Mouse (Mus musculus) WW6 (cell line): ENCODE measurements around the gene Lrp6.

Experiments
- DNase-seq: peaks from one replicate; pipeline ENCODE4 v3.0.0-alpha.2; 2013; ENCODE audit warnings: low read depth, low spot score

Gene Lrp6

DNA sequence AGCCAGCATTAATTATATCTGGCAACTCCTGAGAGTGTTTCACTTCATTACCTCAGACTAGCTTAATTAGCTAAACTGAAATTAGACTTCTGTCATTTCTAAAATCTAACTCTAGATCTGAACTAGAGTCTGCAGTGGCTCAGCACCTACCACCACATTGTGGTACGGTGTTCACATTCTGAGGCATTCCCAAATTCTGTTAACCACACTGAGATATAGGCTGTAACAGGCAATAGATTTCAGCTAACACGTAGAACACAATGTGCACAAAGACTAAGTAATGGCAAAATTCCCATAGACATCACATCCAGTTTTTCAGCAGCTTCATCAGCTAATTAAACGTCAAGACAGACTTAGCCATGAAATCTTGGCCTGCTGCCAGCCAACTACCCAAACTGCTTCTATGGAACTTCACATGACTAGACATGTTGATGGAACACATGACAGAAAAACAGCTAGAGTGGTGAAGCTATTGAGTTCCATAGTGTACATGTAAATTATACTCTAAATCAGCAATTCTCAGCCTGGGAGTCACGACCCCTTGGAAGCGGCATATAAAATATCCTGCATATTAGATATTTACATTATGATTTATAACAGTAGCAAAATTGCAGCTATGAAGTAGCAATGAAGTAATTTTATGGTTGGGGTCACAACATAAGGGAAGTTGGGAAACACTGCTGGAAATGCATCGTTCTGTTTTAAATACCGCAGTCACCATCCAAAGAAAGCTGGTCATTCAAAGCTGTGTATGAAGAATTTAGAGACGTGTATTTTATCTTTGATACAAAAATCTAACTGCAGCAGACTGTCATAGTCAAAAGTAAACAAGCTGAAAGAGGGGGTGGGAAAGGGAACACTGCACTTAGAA, 71.7 kb downstream of the Lrp6 start:
- no peak for DNase-seq

DNA sequence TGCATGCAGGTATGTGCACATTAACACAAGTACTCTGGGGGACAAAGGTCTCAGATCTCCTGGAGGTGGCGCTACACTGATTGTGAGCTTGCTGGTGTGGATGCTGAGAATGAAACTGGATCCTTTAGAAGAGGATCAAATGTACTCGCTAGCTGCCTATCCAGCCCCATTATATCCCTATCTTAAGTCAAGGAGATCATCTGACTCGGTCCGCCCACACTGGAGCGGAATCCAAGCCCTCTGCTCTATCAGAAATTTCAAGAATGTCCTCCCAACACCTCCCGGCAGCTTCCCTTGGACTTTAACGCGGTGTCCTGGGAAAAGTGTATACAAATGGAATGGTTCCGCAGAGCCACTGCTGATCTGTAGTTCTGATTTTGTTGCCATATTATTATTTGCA, 77.1 kb downstream of the Lrp6 start:
- DNase-seq: no peak

DNA sequence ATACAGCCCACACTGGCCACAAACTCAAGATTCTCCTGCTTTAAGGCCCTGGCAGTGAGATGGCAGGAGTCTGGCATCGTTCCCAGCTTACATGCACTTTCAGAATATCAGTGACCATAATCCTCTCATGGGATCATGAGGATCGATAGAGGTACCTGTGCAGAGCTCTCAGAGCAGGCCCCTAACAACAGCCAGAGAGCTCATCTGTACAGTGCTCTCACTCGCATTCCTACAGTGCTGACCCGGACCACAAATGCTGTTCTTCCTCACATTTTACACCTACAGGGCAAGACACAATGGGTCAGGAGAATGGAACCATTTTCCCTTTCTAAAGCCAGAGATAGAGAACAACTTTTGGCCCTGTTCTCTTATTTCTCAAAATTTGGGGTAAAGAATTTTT, 77.6 kb downstream of the Lrp6 start:
- DNase-seq: no peak

DNA sequence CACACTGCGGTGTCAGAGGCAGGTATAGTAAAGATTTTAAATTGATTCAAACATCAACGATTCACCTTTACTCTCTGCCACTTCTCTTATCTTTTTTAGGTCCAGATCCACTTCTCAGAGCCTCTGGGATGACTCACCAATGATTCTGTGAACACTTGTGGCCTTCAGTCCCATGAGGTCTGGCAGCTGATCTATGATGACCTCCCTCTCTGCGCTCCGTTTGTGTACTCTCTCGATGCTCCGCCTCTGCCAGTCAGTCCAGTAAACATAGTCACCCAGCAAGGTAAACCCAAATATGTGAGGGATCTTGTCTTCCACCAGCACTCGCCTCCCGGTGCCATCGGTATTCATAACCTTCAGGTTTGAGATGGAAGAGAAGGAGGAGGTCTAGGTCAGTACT, 80.4 kb downstream of the Lrp6 start:
- no peak for DNase-seq

DNA sequence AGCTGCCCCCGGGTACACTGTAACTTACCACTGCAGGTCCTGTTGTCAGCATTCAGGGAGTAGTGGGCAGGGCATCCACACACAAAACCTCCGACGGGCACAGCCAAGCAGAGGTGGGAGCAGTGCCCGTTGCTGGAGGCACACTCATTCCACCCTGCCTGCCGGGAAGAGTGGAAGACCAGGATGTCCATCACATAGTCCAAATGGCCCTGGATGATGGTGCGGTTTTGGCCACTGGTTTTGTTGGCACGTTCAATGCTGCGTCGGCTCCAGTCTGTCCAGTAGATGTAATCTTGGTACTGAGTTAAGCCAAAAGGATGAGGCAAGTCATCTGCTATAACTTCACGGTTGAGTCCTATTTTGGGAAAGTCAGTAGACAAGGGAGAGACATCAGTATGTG, 87.3 kb downstream of the Lrp6 start:
- no peak for DNase-seq

DNA sequence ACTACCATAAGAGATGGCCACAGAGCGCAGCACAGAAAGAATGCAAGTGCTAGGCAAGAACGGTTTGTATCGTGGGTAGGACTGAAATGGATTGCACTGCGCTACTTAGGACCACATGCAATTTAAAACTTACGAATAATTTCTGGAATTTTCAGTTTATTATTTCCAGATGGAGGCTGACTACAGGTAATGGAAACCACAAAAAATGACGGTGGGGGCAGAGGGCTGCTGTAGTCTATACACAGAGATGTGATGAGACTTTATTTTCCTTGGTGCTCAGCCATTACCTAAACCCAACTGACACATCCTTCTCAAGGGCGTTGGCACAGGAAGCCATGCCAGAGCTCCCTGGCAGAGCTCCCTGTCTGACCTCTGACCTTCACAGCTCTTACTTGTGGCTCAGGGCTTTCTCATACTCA, 93.6 kb downstream of the Lrp6 start:
- no peak for DNase-seq

DNA sequence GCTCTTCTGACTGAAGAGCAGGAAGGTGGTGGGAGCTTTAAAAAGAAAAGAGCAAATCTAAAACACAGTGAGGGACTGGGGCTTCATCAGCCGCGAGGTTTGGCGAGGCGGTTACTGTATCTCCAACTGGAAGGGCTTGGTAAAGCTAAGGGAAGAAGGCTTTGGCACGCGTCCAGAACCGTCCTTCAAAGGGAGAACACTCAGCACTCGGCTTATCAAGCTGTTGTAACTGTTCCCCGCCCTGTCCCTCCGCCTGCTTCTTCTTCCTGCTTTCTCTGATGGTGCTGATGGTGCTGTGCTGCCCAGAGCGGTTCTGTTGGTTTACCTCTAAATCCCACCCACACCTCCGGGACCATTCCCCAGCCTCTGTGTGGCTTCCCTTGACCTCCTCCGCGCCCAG, 95.9 kb downstream of the Lrp6 start:
- peak; percentile 28 for DNase-seq

DNA sequence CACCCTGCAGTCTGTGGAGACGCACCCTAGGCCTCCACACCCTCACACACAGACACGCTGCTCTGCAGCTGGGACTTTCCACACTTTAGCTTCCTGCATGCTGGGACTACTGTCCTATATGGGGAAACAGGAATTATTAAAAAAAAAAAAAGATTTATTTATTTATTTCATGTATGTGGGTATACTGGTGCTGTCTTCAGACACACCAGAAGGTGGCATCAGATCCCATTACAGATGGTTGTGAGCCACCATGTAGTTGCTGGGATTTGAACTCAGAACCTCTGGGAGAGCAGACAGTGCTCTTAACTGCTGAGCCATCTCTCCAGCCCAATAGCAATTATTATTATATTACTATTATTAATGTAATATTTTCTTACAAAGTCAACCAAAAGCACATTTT, 97.5 kb downstream of the Lrp6 start:
- no peak for DNase-seq

DNA sequence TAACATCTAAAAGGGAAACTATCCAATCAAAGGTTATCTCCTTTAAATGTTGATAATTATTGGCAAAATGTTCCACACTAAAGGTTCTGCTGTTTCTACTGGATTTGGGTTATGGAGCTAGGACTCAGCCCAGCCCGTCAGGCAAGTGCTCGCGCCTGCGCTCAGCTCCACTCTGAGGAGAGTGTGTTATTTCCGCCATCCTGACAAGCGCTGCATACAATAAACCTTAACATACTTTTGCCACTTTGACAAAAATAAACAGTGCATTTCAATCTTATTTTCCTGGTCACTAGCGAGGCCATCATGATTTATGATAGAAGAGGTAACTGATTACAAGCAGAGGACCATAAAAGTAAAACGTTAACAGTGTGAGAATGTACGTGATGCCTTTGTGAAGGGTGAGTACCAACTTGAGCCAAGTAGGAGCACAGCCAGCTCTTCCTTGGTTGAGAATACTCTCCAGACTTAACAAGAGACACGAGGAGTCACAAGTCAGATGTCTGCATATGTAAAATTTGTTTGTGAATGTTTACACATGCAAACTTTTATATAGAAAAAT, 100.0 kb downstream of the Lrp6 start:
- DNase-seq: no peak

DNA sequence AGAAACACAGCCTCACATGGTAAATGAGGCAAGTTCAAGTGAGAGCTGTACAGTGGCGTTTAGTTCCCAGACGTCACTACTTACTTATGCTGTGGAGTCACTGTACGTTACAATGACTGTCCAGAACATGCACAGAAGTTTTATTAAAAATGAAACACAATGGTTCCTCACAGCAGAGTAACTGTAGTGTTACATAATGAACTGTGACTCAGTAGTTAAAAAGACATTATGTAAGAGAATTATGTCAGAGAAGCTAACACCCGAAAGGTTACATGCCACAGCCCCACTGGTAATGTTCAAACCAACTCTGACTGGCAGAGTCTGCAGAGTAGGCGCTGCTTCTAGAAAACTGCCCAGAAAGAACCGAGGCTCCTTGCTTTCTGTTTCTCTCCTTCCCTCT, 105.6 kb downstream of the Lrp6 start:
- DNase-seq: no peak

DNA sequence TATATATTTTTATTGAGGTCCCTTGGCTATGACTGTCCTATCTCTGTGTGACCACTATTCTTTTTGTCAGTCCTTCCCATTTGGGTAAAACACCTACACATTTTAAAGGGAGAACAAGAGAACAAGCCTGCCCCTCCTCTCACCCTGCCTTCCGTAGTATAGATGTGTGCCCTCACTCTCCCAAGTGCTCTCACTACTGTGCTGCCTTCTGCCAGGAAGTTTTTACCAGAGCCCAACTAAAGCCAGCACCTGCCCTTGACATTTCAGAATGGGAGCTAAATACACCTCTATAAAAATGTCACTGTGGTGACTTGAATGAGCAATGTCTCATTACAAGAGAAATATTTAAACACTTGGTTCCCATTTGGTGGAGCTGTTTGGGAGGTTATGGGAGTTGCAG, 108.4 kb downstream of the Lrp6 start:
- no peak for DNase-seq

DNA sequence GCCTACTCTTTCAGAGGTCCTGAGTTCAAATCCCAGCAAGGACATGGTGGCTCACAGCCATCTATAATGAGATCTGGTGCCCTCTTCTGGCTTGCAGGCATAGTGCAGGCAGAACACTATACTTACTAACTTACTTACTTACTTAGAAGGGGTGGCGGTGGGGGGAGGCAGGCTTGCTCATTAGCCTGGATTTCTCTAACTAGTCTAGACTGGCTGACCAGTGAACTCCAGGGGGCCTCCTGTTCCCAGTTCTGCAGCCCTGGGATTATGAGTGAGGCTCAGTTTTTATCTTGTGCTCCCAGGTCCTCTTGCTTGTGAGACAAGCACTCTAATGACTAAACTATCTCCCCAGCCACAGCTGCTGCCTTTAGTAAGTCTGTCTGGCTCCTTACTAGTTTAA, 112.7 kb downstream of the Lrp6 start:
- no peak for DNase-seq

DNA sequence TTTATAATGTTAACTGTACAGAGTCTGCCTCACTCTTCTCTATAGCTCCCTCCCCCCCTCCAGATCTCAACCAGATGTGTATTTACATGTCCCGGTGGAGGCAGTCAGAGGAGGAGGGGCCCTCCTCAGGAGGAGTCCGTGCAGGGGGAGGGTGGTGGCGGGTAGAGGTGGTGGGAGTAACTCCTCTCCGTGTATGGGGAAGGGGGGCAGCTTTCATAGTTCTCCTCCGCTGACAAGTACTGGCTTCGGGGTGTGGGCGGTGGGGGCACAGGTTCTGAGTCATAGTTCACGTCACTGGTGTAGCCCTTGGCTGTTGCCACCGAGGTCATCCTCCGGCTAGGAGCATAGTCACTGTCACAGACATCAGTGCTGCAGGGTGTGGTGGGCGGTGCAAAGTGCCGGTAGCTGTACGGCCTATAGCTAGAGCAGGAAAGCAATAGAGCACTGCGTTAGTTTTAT, 116.1 kb downstream of the Lrp6 start:
- DNase-seq: no peak

DNA sequence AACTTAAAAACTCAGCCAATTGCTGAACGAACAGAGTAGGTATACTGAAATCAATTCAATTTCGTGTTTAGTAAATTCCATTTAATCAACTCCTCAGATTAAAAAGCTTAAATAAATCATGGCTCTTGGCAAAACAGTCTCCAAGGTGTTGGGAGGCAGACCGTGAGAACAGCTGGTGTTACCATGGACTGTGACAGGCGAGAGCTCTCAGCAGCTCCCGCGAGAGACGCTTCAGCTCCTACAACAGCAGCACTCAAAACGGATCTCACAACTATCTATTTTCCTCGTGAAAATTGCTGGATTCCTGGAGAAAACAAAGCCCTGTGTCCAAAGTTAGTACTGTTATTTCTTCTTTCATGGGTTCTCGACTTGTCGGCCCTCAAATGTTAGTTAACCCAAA, 116.8 kb downstream of the Lrp6 start:
- no peak for DNase-seq

DNA sequence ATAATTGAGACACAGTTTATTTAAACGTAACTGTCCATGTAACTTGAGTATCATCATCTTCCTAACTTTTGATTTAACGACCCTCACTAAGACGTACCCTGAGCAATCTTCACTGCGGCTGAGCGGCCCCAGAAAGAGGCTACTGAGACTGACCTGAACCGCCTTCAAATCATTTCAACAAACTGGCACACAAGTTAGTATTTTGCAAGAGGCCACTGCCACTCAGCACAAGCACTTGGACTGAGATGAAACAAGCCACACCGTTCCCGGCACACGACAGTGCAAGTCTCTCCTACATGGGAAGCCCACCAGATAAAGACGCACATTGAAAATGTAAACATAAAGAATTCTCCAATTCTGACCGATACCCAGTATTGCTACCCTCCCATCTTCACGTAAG, 118.3 kb downstream of the Lrp6 start:
- no peak for DNase-seq

DNA sequence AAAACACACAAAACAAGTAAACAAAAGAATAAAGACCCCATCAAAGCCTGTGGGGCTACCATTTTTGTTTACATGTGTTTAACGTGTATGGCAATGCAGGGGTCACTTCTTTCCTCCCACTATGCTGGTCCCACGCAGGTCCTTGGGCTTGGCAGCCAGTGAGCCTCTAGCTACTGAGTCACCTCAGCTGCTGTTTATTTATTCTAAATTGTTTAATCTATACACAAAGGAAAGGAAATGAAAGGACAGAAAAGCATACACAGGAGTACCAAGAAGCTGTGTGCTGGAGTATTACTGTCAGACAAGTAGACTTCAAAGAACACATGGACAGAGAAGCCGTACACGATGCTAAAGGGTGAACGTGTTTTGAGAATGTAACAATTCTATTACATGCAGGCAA, 122.8 kb downstream of the Lrp6 start:
- no peak for DNase-seq

DNA sequence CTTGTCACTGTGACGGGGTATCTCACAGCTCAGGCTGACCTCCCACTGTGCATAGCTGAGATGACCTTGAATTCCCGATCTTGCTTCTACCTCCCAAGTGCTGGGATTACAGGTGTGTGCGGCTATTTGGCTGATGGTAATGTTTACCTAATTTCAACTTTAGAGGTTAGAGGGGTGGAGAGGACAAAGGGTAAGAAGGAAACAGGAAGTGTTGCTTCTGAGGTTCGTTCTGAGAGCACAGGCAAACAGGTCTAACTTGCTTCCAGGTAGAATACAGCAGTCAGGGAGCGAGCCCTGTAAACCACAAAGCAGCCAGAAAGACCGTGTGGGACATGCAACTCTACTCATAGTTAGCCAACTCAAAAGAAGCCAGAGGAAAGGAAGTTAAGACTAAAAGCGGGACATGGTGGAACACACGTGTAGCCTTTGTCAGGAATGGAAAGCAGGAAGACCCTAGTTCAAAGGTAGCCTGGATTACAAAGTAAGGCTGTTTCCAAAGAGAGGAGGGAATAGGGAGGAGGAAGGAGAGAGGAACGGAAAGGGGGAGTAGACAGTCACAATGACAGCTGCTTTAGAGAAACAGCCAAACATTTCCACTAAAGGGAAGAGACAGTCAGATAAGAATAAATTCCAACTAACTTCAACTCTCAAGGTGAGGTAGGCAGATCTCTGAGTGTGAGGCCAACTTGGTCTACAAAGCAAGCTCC, 123.4 kb downstream of the Lrp6 start:
- DNase-seq: no peak

DNA sequence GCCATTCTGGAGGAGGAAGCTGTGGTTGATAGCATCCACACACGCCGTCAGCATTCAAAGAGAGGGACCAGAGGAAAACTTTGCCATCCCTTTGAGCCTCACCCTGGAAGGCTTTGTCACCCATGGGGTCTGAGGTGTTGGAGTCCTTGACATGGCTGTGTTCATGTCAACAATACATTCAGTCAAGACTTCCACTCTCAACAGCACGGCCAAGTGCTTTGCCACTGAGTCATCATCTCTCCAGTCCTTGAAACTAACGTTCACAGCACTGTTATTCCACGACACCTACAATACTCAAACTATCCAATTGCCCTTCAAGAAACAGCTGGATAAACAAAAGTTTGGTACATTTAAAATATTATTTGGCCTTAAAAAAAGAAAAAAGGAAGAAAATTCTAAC, 124.5 kb downstream of the Lrp6 start:
- DNase-seq: no peak

DNA sequence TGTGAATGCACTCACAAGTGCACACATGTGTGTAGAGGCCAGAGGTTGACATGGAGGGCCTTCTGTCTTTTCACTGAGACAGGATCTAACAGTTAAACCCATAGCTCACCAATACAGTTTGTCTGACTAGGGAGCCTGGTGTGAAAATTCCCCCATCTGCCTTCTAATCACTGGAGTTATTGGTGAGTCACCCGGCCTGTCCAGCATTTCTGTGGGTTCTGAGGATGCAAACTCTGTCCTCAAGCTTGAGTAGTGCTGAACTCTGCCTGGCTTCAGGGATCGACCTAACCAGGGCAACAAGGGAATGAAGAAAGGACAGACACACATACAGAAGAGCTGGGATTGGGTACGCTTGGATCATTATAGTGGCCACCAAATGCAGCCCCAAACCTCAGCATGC, 125.0 kb downstream of the Lrp6 start:
- DNase-seq: no peak

DNA sequence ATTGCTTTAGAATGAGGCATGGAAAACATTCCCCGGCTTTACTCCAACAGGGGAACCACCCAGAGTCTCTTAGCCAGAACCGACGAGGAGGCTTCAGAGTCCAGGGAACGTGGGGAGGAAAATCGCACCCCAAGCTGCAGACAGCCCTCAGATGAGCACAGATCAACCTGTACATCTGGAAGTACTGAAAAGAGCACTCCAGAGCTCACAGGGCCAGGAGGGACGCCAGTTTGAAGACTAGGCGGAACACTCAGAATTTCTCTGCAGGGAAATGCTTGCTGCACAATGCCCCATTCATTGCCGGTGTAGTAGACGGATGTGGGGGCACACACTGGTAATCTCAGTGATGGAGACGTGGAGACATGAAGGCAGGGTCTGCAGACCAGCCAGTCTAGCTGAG, 126.7 kb downstream of the Lrp6 start:
- DNase-seq: no peak

DNA sequence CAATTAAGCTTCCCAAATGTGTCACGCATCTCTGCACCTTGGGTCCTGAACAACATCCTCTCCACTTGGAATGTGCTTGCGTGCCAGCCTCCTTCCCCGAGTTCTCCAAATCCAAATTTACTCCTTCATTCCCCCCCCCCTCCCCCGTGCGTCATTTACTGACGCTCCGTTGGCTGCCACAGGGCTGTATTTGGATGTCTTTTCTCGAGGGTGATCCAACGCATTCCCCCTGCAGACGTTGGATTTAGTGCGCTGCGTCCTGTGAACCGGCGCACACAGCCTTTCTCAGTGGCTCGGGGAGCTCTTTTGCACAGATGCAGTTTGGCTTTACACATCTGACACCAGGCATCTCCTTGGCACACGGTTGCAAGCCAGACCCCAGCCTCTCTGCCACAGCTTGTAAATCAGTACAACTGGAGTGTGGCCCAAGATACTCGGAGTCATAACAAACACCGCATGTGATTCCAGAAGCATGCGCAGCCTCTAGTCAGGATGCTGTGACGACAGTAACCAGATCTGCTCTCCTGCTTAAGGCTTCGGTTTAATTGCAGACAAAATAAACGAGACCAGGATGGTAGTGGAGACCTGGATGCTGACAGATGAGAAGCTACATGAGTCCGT, 127.3 kb downstream of the Lrp6 start:
- DNase-seq: no peak

DNA sequence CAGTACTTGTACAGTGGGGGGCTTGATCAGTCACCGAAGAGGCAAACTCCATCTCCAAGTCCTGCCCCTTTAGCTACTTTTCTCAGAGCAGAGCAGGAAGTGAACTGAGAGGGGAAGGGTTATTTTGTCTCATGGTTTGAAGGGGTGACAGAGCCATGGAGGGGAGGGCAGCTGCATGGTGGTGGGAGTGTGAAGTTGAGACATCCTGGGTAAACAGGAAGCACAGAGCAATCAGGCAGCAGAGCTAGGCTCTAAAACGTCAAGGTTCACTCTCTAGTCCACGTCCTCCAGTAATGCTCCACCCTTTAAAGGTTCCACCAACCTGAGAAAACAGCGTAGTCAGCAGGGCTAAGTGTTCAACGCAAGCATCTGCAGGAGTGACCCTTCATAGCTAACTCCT, 129.8 kb downstream of the Lrp6 start:
- DNase-seq: no peak
